Mouse (Mus musculus): ENCODE measurements at regions not wholly inside any gene's neighbourhood (a gene's known extent, or its start where the extent isn't known, plus 50 kb on each side); places are given as distances from the start of the nearest gene placed in this dataset.

DNA sequence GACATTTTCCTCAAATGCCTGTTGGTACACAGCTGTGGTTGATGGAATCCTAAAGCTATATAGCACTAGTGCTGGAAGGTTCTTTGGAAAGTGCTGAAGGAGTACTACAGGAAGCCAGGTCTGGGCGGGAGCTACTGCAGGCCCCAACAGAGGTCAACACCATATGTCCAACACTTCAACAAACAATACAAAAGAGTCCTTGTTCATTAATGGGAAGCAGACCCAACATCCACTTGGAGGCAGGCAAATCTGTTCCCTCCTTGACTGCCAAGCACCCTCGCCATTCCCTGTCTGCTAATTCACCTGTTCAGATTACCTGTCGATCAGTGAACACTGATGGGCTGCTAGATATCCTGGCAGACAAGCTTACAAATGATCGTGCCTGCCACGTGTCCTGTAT, 148.4 kb upstream of the Kbtbd8 start:
- no peak for TF ChIP-seq POLR2A (IDR thresholded peaks at IDR 0.05; ENCODE audit: extremely low read depth, insufficient read depth, low read length)
- no peak for TF ChIP-seq CTCF (IDR thresholded peaks at IDR 0.05; ENCODE audit: extremely low read depth, insufficient read depth, low read length)

All from cortical plate, adult 2 months (tissue).